Mouse (Mus musculus) left cerebral cortex, adult 8-10 months (tissue): ENCODE data around the gene Ppt2. TPM values are rescaled to one million over a fixed set of nuclear protein-coding genes. Genes with fewer than 3 reads are reported as not detected.

Source experiments
- DNase-seq, 2 experiments: peaks; one replicate each; pipeline ENCODE4 v3.0.0; 2022; ENCODE audit warnings: low spot score in 2 of 2
- total RNA-seq, 4 experiments: library from RNA; stranded (reverse); gene quantifications; 2 replicates each; pipeline ENCODE4 v1.2.4; 2022

Ppt2 gene
- total RNA-seq, 4 experiments from 2014 or later, result 38.1 to 48.6 (median 45.4) TPM

- DNase-seq, result no peak
These were observed 11.3 kb upstream of the Ppt2 start for GRCm38 (mm10) chr17:34639461-34640255.

- no peak for DNase-seq
These were observed 9.1 kb upstream of the Ppt2 start for GRCm38 (mm10) chr17:34637459-34637858.

- DNase-seq, result no peak
These were observed 7.4 kb upstream of the Ppt2 start for GRCm38 (mm10) chr17:34635671-34636070.

- peak; percentile 80 to 88 for DNase-seq
These were observed 4.0 kb upstream of the Ppt2 start for GRCm38 (mm10) chr17:34632261-34632691.

- DNase-seq, result no peak
These were observed 3.3 kb upstream of the Ppt2 start for GRCm38 (mm10) chr17:34631647-34632046.

- DNase-seq, result no peak
These were observed 2.5 kb upstream of the Ppt2 start for GRCm38 (mm10) chr17:34630761-34631301.

- no peak for DNase-seq
These were observed 1.7 kb upstream of the Ppt2 start for GRCm38 (mm10) chr17:34629796-34630603.

- peak in 1 of 2 experiments; percentile 74 for DNase-seq
These were observed 976 bp upstream of the Ppt2 start, which contains the start of gene Prrt1 for GRCm38 (mm10) chr17:34629221-34629751. Prrt1 (plus strand) TSS chr17:34629533.

GRCm38 (mm10) chr17:34628644-34628967, 296 bp upstream of the Ppt2 start:
- DNase-seq, result no peak

GRCm38 (mm10) chr17:34627093-34627942, 992 bp downstream of the Ppt2 start:
- DNase-seq, result peak in 1 of 2 experiments; percentile 87

- DNase-seq, result no peak
These were observed 1.6 kb downstream of the Ppt2 start for GRCm38 (mm10) chr17:34626773-34627092.

- DNase-seq, result no peak
These were observed 2.1 kb downstream of the Ppt2 start for GRCm38 (mm10) chr17:34626062-34626772.

- no peak for DNase-seq
These were observed 3.3 kb downstream of the Ppt2 start for GRCm38 (mm10) chr17:34624981-34625380.

- DNase-seq, result no peak
These were observed 5.1 kb downstream of the Ppt2 start for GRCm38 (mm10) chr17:34623161-34623560.

- DNase-seq, result no peak
These were observed 7.3 kb downstream of the Ppt2 start for GRCm38 (mm10) chr17:34621006-34621405.

GRCm38 (mm10) chr17:34618999-34619398, 9.3 kb downstream of the Ppt2 start:
- no peak for DNase-seq

- no peak for DNase-seq
These were observed 12.4 kb downstream of the Ppt2 start, which contains the start of gene Egfl8 for GRCm38 (mm10) chr17:34615871-34616270. Egfl8 (minus strand) TSS chr17:34615971.

GRCm38 (mm10) chr17:34613830-34614229, 14.5 kb downstream of the Ppt2 start:
- DNase-seq, result no peak

GRCm38 (mm10) chr17:34613054-34613645, 15.2 kb downstream of the Ppt2 start:
- no peak for DNase-seq

GRCm38 (mm10) chr17:34611050-34611449, 17.3 kb downstream of the Ppt2 start:
- no peak for DNase-seq
